Mouse (Mus musculus) inflammation-experienced regulatory T-cells, adult 16 weeks (primary cell): ENCODE results near the gene Btbd35f29. TPM values are rescaled to one million over a fixed set of nuclear protein-coding genes. Genes with fewer than 3 reads are reported as not detected.

Source experiments
- polyA plus RNA-seq: library from polyadenylated mRNA; unstranded; fragments of 100-300 nt; shearing (Covaris generic); gene quantifications from one replicate; pipeline ENCODE4 v1.2.1, GENCODE M21; 2017

Gene Btbd35f29
- polyA plus RNA-seq, result not detected

GRCm38 (mm10) chrX:31117374-31117773, at the start of gene Btbd35f29:
Gene Btbd35f29, plus strand, starts transcription at chrX:31117674.

Other genes with a start within 250 kb of the Btbd35f29 start
- not detected for gene Spin2f, start 136.2 kb downstream of the Btbd35f29 start, polyA plus RNA-seq
- gene Btbd35f26, start 218.8 kb downstream of the Btbd35f29 start, polyA plus RNA-seq, result not detected